Mouse (Mus musculus) cerebellum, adult 11 months (tissue): ENCODE data around the gene Actbl2.

Source experiments
- DNase-seq: peaks from one replicate; pipeline ENCODE4 v3.0.0; 2022

The Actbl2 gene

DNA sequence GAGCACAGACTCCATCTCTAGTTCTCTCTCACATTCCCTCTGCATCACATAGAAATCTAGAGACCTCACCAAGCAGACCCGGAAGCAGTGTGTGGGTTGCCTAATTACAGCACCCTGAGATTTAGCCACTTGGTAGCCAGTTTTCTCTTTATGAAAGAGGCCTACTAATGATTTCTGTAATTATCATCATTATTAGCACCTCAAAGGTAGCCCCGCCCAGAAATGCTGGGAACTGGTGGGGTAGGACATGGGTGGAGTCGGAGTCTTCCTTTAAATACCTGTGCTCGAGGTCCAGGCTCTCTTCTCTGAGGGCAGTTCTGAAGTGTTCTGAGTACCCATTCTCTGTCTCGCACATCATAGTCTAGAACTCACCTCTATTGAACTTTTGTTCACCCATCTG, at the start of gene Actbl2:
TSS of gene Actbl2 (plus strand) at position 301 of the 400 bp plus-strand sequence.
- DNase-seq: no peak

DNA sequence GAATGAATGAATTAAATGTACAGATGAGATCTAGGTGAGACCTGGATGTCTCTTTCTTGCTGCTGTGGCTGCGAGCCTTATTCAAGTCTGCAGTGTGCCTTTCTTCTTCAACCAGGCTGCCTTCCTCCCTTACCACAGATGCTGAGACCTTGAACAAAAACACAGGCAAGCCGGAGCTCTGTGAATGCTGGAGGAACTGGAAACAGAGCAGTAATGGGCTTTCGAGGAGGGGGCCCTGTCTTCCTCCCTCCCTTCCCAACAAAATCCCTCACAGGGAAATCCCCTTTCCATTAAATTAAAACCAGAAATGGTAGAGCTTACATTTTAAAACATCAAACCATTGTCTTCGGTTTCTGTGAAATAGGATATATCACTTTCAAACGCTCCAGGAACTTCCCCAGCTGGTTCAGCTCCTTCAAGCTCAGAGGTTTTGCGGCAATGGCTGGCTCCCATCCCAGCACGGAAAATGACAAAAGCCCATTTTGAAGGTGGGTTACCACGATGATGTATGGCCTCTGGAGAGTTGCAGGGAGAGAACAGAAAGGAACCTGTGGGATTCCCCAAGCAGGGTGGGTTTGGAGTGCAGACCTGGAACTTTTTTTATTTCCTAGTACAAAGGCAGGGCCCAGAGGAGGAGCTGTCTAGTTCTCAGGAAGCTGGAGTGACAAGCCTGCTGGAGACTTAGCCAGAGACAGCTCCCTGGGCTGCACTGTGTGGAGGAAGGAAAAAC, 44.0 kb upstream of the Actbl2 start:
- no peak for DNase-seq

DNA sequence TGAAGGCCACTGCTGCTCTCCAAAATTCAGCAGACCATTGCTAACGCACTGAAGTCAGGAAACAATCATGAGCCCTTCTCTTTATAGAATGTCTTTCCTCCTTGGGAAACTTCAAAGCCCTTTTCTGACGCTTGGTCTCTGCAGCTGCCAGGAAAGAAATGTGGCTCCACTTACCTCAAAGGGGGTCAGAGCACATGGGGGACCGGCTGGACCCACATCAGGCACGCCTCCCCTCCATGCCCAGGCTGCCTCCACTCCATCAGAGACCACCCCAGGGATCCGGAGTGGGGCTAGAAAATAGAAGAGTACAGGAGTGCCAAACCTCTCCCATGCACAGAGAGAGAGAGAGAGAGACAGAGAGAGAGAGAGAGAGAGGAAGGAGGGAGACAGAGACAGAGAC, 26.0 kb upstream of the Actbl2 start:
- no peak for DNase-seq

DNA sequence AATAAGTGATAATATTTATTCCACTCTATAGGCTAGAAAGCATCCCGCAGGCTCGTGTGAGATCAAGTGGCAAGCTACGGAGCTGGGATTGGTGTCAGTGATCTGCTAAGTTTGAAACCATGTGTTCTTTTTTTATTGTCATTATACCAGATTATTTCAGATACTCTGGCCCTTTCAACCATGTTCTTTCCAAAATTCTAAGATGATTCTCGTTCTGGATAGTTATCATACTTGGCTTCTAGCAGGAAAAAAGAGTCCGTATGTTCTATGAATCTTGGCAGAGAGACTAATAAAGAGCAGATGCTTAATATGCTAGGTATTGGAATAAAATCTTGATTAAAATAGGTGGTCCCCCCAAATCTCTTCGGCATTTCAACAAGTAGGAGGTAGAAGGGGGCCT, 25.3 kb upstream of the Actbl2 start:
- DNase-seq: no peak

DNA sequence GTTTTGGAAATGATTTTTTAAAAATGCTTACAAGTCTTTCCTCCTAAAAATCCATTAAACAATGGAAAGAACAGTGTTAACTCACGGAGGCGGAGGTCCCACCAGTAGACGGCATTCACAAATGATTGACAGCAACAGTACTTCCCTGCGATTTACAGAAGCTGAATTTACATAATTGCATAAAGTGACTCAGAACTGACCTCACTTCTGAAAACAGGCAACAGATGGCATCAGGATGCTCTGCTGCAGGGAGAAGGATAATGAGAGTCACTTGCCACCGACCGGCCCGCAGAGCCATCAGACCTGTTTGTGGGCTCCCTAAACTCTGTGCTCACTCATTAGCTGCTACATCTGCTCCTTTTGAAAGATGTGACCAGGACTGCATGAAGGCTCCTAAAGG, 22.4 kb upstream of the Actbl2 start:
- DNase-seq: peak; percentile 22

DNA sequence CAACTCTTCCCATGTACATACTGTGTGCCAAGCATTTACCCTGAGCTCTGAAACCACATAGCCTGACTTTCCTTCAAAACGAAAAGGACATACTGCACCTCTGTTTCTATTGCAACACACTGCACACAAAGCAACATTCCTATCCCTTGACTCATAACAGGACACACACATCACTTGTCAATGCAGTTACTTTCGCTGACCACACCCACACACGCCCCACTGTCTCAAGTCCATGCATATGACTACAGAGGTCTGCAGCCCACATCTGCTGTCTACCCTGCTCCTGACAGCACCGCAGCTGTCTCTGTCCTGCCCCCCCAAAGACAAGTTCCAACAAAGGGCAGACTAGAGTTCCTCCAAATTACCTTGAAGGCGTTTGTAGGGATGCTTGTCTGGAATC, 21.5 kb upstream of the Actbl2 start:
- no peak for DNase-seq

DNA sequence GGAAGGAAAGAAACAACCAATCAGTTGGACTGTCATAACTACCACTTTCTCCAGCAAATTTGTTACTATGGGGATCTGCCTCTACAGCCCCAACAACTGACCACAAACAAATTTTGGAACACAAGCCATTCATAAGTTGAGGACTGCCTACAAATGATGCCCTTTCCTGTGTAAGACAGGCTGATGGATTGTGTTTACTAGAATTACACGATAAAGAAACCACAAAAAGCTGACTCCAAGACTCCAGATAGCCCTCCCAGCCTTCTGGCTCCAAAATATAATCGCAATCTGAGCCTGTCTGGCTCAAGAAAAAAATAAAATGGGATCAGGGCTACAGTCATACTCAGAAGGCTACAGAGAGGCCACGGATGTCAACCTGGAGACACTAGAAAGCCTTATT, 20.2 kb upstream of the Actbl2 start:
- no peak for DNase-seq

DNA sequence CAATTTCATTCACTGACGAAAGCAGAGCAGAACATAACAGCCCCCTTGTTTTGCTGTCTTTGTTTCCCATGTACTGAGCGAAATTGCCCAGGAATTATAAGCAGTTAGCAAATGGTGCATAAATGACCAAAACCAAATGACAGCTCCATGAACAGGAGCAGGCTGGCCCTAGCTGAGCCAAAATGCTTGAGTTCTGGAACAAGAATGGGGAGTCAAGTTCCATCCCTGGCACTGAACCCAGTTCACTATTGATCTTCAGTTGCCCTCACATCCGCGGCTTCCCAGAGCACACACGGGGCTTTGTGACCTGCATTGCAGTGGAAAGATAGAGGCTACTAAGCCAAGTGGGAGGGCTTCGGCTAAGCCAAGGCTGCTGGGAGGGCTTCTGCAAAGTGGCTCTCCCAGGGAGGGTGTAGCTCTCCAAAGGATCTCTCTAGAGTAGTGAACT, 19.1 kb upstream of the Actbl2 start:
- peak; percentile 18 for DNase-seq

DNA sequence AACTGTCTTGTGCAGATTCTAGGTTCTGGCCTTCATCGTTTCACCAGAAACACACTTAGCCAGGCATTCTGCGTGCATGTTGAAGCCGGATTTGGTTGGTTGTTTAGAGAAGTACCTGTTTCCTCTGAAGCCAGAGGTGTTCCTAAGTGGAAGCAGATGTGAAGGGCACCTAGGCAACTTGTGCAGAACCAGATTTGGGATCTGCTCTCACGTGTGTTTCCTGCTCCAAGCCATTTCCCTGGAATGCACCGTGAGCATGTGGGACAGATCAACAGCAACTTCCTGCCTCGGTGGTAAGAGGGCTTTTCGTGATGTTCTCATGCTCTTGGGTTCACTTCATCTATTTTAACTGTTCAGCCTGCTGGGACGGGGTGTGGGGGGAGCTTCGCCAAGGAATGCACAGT, 18.4 kb upstream of the Actbl2 start:
- no peak for DNase-seq

DNA sequence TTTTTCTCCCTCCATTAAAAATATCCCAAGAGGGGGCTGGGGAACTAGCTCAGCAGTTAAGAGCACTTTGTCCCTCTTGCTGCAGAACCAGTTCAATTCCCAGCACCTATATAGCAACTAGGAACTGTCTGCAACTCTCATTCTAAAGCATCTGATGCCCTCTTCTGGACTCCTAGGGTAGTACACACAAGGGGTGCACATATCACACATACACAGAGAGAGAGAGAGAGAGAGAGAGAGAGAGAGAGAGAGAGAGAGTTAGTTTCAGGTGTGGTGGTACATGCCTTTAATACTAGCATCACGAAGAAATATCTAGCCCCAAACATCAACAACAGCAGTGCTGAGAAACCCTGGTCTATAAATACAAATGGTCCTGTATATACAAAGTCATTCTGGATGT, 17.5 kb upstream of the Actbl2 start:
- DNase-seq: no peak

DNA sequence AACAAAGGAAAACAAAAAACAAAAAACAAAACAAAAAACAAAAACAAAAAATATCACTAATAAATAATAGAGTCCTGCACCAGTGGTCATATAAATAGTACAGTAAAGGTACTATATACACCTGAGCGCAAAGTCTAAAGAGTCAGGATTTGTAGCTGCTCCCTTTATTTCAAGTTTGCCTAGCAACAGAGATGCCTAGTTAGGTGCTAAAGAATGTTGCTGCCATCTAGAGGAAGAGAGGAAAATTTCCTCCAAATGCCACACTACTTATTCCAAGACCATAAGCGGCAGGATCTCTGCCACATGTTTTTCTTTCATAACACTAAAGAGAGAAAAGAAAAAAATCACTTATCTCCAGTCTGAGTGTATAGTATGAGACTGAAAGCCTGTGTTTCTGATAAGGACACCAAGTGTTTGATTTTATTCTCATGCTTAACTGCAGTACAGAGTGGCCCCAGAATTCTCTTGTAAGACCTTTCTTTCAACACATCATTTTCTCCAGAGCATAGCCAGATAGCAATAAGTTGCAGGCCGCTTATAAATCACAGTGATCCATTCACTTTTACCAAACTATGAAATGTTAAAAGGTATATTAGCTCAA, 16.8 kb upstream of the Actbl2 start:
- DNase-seq: no peak

DNA sequence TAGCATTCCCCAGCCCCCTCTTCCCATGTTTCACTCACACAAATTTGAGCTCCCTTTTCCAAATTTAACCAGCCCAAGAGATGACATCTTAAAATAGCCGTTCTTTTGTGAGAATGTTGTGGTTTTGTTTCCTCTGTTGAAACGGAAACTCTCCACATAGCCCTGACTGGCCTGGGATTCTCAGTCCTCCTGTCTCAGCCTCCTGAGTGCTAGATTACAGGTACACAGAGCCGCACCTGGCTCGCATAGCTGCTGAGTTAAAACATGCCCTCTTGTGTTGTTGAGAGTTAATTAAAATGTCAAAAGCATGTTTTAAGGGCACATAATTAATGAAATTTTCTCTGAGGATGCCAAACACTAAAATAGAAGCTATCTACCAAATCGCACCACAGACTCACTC, 3.7 kb upstream of the Actbl2 start:
- no peak for DNase-seq

DNA sequence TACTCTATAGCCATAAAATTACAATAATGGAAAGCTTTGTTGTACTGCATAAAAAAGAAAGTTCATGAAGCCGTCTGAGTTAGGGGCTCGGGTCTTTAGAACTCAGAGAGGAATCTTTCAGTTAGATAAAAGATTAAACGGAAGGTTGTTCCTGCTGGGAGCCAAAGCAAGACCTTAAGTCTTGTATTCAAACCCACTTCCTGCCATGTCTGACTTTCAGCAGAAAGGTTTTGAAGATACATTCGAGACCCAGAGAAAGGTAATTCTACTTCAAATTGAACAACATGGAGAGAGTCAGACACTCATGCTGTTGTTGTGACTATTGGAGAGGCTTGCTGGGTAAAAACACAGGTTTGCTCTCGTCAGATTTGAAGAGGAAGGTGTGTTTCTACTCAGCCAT, 3.0 kb upstream of the Actbl2 start:
- no peak for DNase-seq

DNA sequence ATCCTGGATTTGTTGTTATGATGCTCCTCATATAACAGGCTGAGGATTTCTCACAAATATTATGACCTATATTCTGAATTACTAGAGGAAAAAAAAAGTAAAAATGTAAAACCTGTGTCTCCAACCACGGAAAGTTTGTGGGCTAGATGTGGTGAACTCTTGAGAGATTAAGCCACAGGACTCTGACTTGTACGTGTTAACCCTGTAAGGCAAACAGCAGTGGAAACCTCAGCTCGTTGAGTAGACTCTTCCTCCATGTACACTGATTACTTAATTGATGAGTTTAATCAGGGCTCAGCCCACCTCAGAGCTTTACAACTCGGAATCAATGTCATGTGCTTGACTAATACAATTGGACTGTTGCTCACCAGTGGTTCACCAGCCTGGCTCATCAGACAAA, 3.2 kb downstream of the Actbl2 start:
- DNase-seq: no peak

DNA sequence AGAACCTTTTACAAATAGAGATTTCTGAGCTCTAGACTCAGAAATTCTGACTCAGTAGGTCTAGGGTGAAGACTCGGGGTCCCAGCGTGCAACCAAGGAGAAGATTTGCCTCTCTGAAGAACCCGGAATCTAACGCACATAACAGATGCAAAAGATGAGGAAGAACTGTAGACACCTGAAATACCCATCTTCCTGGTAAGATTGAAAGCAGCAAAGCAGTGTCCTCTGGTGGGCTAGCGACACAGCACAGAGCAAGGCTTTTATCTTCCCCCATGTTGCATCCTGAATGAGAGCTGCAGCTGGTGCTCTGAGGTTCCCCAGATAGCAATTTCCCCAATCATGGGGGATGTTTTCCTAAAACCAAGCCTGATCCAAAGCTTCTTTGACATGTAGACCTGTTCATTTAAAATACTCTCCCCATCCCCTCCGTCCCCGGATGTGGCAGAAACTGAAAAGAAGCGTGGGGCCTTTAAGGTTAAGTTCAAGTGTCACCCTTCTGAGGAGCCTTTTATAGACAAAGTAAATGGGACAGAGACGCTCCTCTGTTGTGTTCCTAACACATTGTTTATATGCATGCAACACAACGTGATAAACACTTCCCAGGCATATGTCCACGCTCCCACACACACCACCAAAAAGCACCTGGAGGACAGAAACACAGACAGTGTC, 3.7 kb downstream of the Actbl2 start:
- no peak for DNase-seq

DNA sequence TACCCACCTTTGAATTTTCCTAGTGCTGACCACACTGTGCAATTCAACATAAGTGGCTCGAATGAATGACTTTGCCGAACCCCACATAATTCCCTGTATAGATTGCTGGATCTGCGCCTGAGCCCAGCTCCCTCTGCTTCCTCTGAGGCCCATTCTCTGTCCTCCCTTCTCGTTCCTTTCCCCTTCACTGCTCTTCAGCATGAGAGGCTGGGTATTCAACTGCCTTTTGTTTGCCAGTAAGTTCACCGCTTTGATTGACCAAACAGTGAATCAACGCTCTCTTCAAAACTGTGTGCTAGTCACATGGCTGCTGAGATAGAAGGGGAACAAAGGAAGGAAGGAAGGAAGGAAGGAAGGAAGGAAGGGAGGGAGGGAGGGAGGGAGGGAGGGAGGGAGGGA, 4.3 kb downstream of the Actbl2 start:
- DNase-seq: no peak

DNA sequence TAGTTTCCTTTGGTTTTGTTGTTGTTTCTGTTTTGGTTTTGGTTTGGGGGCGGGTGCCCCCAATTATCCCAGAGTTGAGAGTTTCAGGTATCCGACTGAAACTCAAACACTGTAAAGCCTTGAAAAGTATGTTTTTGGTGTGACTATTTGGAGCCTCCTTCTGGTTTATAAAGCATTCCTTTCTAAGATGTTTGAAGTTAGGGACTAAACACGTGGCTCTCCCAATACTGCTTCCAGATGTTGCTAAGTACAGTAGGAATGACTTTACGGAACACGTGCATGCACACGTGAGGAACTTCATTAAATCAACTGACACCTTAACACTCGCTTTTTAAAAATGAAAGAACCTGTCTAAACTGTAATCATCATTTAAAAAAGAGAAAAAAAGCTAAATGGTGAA, 4.9 kb downstream of the Actbl2 start:
- DNase-seq: no peak

DNA sequence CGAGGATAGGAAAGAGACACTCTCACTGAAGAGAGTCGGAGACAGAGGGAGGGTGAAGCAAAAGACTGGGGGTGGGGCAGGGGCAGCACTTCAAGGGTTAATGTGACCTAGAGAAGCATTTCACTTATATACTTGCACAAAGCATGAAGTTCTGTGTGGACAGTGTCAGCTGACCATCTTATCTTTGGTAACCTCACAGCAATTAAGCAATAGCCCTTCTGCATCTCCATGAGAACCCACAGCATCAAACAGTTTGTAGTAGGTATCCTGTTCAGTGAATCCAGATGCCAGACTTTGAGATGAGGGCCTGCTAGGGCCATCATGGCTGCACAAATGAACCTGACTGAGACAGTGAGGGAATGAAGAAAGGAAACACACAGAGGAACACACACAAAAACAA, 8.4 kb downstream of the Actbl2 start:
- DNase-seq: no peak

DNA sequence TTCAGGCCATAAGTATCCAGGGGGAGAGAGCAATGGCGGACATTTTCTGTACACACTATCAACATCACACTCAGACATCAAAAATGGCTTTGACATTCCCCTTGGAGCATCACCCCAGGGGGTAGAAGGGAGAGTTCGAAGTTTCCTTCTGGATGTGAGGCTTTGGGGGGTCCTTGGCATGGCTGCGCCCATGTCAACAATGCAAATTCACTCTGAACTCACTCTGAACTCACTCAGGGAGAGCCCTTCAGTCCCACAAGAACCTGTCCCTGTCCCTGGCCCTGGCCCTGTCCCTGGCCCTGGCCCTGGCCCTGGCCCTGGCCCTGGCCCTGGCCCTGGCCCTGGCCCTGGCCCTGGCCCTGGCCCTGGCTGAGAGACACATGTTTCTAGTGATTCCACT, 8.9 kb downstream of the Actbl2 start:
- DNase-seq: no peak

DNA sequence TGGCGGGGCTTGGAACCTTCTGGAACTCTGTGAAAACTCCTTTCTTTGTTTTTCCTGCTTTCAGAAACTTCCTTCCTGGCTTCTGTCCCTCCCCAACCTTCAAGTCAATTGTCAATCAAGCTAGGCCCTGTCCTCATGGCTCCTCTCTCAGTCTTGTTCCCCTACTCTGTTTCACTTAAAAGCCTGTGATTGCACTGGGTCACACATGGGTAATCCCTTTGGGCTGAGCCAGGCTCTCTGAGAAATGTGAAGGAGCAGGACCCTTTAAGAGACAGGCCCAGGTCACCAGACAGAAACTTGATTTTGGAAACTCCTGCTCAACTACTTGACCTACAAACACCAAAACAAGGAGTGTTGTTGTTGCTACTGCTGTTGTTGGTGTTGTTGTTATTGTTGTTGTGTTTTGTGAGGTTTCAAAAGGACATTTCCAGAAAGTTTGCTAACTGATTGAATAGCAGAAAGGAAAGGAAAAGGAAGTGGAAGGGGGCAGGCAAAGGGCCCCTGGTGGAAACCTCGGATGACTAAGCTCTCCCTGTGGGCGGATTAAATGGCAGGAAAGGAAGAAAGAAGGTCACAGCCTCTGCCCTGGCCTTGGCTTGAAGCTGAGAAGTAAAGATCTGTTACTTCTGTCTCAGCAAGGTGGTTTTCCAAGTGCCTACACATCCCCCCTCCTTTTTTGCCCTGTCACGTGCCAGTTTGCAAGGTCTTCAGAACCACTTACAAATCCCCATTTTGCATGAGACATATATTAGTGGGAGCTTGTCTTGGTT, 10.6 kb downstream of the Actbl2 start:
- DNase-seq: no peak

DNA sequence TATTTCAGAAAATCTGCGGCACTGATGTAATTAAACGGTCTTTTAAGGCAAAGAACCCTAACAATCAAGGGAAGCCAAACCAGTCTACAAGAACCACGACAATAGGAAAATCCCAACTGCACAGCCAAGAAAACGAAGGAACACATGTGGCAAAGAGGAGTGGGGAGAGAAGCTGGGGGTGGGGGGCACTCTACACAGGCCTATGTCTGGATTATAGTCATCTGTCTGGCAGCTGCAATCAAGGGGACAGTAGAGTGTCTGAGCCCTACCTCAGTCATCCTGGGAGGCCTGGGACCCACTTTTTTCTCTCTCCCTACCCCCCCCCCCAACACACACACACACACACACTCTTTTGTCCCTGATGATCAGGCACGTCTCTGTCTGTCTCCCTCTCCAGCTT, 12.0 kb downstream of the Actbl2 start:
- no peak for DNase-seq

DNA sequence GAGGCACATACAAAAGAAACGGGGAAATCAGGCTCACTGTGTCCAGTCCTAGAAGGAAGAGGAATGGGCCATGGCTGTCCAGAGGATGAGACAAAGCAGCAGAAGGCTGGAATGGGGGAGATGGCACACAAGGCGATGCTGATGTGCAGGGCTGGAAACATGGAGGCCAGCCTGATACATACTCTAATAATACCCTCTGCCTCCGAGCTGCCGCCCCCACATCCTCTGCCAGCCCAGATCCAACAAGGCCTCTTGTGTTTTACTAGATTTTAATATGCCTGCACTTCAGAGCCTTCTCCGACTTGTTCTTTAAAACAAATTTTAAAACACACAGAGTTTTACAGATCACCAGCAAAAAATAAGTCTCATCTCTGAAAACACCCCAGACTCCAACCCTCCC, 14.2 kb downstream of the Actbl2 start:
- DNase-seq: no peak

DNA sequence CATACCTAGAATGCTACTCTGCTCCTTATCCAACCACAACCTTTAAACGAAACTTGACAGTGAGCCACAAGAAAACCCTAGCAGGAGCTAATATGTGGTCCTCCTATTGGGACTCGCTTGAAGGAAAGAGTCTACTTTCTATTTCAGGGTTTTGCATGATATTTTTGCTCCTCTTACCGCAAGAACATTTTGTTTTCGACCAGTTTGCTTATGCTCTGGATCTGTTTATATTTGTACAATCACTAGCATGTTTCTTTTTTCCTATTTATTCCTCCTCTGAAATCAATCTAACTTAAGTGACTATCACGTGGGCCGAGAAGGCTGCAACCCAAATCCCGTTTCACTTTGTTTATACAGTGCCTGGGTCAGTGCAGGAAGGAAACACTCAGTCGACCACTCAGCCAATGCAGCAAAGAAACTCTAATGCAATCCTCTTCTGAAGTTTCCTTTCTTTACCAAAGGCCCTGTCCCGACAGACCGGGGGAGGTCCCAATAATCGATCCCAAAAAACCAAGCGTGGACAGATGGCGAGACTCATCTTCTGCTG, 15.0 kb downstream of the Actbl2 start:
- no peak for DNase-seq
